Mouse (Mus musculus): ENCODE results near the gene Foxg1.
A peak's percentile ranks its signal among the peaks of the same experiment; 100 is the strongest.

The Foxg1 gene

GRCm38 (mm10) chr12:49385631-49385990 lies 3.2 kb downstream of the Foxg1 start:
- DNase-seq (ENCODE audit: low read depth, low spot score), result no peak

GRCm38 (mm10) chr12:49386081-49386805 lies 3.8 kb downstream of the Foxg1 start:
- no peak for DNase-seq (ENCODE audit: low read depth, low spot score)

GRCm38 (mm10) chr12:49387856-49388598 lies 5.6 kb downstream of the Foxg1 start:
- no peak for DNase-seq (ENCODE audit: low read depth, low spot score)

- no peak for DNase-seq (ENCODE audit: low read depth, low spot score)
These were observed 7.2 kb downstream of the Foxg1 start for GRCm38 (mm10) chr12:49389666-49390065.

GRCm38 (mm10) chr12:49390257-49390656 lies 7.8 kb downstream of the Foxg1 start:
- no peak for DNase-seq (ENCODE audit: low read depth, low spot score)

GRCm38 (mm10) chr12:49390926-49391304 lies 8.5 kb downstream of the Foxg1 start:
- no peak for DNase-seq (ENCODE audit: low read depth, low spot score)

GRCm38 (mm10) chr12:49391305-49392040 lies 9.0 kb downstream of the Foxg1 start:
- DNase-seq (ENCODE audit: low read depth, low spot score), result peak; percentile 74

- DNase-seq (ENCODE audit: low read depth, low spot score), result no peak
These were observed 9.6 kb downstream of the Foxg1 start for GRCm38 (mm10) chr12:49392041-49392390.

GRCm38 (mm10) chr12:49392876-49393275 lies 10.4 kb downstream of the Foxg1 start:
- no peak for DNase-seq (ENCODE audit: low read depth, low spot score)

- no peak for DNase-seq (ENCODE audit: low read depth, low spot score)
These were observed 11.2 kb downstream of the Foxg1 start for GRCm38 (mm10) chr12:49393639-49394038.

- no peak for DNase-seq (ENCODE audit: low read depth, low spot score)
These were observed 11.7 kb downstream of the Foxg1 start for GRCm38 (mm10) chr12:49394181-49394580.

- no peak for DNase-seq (ENCODE audit: low read depth, low spot score)
These were observed 12.4 kb downstream of the Foxg1 start for GRCm38 (mm10) chr12:49394836-49395235.

GRCm38 (mm10) chr12:49395969-49396368 lies 13.5 kb downstream of the Foxg1 start:
- DNase-seq (ENCODE audit: low read depth, low spot score), result no peak

- DNase-seq (ENCODE audit: low read depth, low spot score), result no peak
These were observed 14.3 kb downstream of the Foxg1 start for GRCm38 (mm10) chr12:49396776-49397175.

GRCm38 (mm10) chr12:49397443-49398162 lies 15.1 kb downstream of the Foxg1 start:
- no peak for DNase-seq (ENCODE audit: low read depth, low spot score)

GRCm38 (mm10) chr12:49398163-49398540 lies 15.7 kb downstream of the Foxg1 start:
- no peak for DNase-seq (ENCODE audit: low read depth, low spot score)

GRCm38 (mm10) chr12:49398636-49399035 lies 16.2 kb downstream of the Foxg1 start:
- no peak for DNase-seq (ENCODE audit: low read depth, low spot score)

GRCm38 (mm10) chr12:49399611-49400010 lies 17.2 kb downstream of the Foxg1 start:
- no peak for DNase-seq (ENCODE audit: low read depth, low spot score)

GRCm38 (mm10) chr12:49400036-49400852 lies 17.8 kb downstream of the Foxg1 start:
- no peak for DNase-seq (ENCODE audit: low read depth, low spot score)

- DNase-seq (ENCODE audit: low read depth, low spot score), result no peak
These were observed 18.3 kb downstream of the Foxg1 start for GRCm38 (mm10) chr12:49400853-49401118.

- DNase-seq (ENCODE audit: low read depth, low spot score), result no peak
These were observed 18.8 kb downstream of the Foxg1 start for GRCm38 (mm10) chr12:49401119-49401795.

Measured in forelimb bud, embryonic 11.5 days (tissue).